Comparison of ENCODE assay signal across 8 mouse cellular contexts in genomic region chr5:116453401-116453851, GRCm38 (mm10). TPM values are rescaled to one million over a fixed set of nuclear protein-coding genes. Genes with fewer than 3 reads are reported as not detected.
A peak's percentile ranks its signal among the peaks of the same experiment; 100 is the strongest.
DNase-seq lines count a peak whose midpoint lies in the region; ATAC-seq and TF ChIP-seq lines count a peak whose summit lies in the region.

No protein-coding gene starts in this region.

- intact Hi-C loops in gastrocnemius, postnatal 36 days (cut with DNase I) = loop anchor here (1.0 kb wide), 1 partner anchor 67 kb away; no protein-coding TSS in a partner anchor

- H3K9ac ChIP-seq in hindbrain, postnatal 0 days (replicated peaks; ENCODE audit: low read length) = no peak overlapping the region
- no peak overlapping the region for H3K9ac ChIP-seq in liver, embryonic 11.5 days (ENCODE audit: low read depth, low read length)

- H3K27ac ChIP-seq in hindbrain, postnatal 0 days = no peak overlapping the region
- no peak overlapping the region for H3K27ac ChIP-seq in liver, embryonic 11.5 days (ENCODE audit: low read depth, low read length)

- peak; percentile 73 for TF ChIP-seq CTCF in hindbrain, postnatal 0 days (IDR thresholded peaks at IDR 0.05; ENCODE audit: low read depth)

- ATAC-seq in frontal cortex, adult (ENCODE audit: low TSS enrichment) = no peak
- ATAC-seq in hindbrain, postnatal 0 days = peak; percentile 35; the same call in 1 of the 2 replicates
- no peak for ATAC-seq in liver, embryonic 11.5 days (replicated peaks; ENCODE audit: low FRiP score)

- H3K4me3 ChIP-seq in hindbrain, postnatal 0 days (ENCODE audit: low read length) = peak overlapping the region; percentile 7; the same call in 1 of the 2 replicates
- H3K4me3 ChIP-seq in liver, embryonic 11.5 days (ENCODE audit: low read depth, low read length) = peak overlapping the region; percentile 27

- no peaks in the 10 kb centered on the region for H3K27me3 ChIP-seq in hindbrain, postnatal 0 days (ENCODE audit: insufficient read depth, low read length)
- H3K27me3 ChIP-seq in liver, embryonic 11.5 days (replicated peaks; ENCODE audit: control insufficient read depth, insufficient read depth, low read length) = peaks cover 18% of the 10 kb centered on the region; the same call in 1 of the 2 replicates

- DNase-seq in frontal cortex, postnatal 36 days (ENCODE audit: low spot score in 2 of 2) = peak; percentile 34 to 37
- DNase-seq in cerebellum, postnatal 36 days = peak; percentile 62
- peak; percentile 60 to 62 for DNase-seq in gastrocnemius, postnatal 36 days
- peak; percentile 80 for DNase-seq in hindbrain, postnatal 0 days (ENCODE audit: low spot score)
- peak; percentile 49 for DNase-seq in liver, embryonic 11.5 days (ENCODE audit: low spot score)
- peak; percentile 73 for DNase-seq in neural tube, embryonic 10.5 days (ENCODE audit: extremely low spot score, low spot score)
- peak; percentile 36 for DNase-seq in urinary bladder, postnatal 10 days (ENCODE audit: low spot score)

- no peaks in the 10 kb centered on the region; the same call in 1 of the 2 replicates for H3K4me1 ChIP-seq in hindbrain, postnatal 0 days (ENCODE audit: insufficient read depth, low read length)
- H3K4me1 ChIP-seq in liver, embryonic 11.5 days (replicated peaks; ENCODE audit: control insufficient read depth, insufficient read depth, low read length) = no peaks in the 10 kb centered on the region

- 7% methylated on average over 27 of the region's 27 CpGs for WGBS in hindbrain, postnatal 0 days
- 8% methylated on average over 27 of the region's 27 CpGs for WGBS in liver, embryonic 11.5 days

- H3K4me2 ChIP-seq in hindbrain, postnatal 0 days (ENCODE audit: low read depth, low read length) = peak overlapping the region; percentile 47
- H3K4me2 ChIP-seq in liver, embryonic 11.5 days = peak overlapping the region; percentile 62

- no peaks in the 10 kb centered on the region for H3K9me3 ChIP-seq in hindbrain, postnatal 0 days (ENCODE audit: low read length)
- H3K9me3 ChIP-seq in liver, embryonic 11.5 days (ENCODE audit: control insufficient read depth, low read length) = no peaks in the 10 kb centered on the region

- no peaks in the 10 kb centered on the region for H3K36me3 ChIP-seq in hindbrain, postnatal 0 days (ENCODE audit: insufficient read depth, low read length)
- H3K36me3 ChIP-seq in liver, embryonic 11.5 days (ENCODE audit: control insufficient read depth, insufficient read depth, low read length) = no peaks in the 10 kb centered on the region

RNA-seq across cellular contexts. Expression of gene Hspb8, which starts 30.8 kb away (rescaled TPM):
- 100 to 1,000 TPM; 212 to 260 TPM for total RNA-seq in gastrocnemius, postnatal 36 days (2021)
- total RNA-seq in hindbrain, postnatal 0 days (2014; rRNA removed) = 13.2 and 17.9 TPM in 2 replicates
- 10.0 and 11.2 TPM in 2 replicates for polyA plus RNA-seq in hindbrain, postnatal 0 days (2015; fragmentation: Nextera tagmentation; extraction: Ambion mirVana)
- 2.6 and 3.5 TPM in 2 replicates for polyA plus RNA-seq in liver, embryonic 11.5 days (2014; fragmentation: Nextera tagmentation; extraction: Ambion mirVana)

Comparison
In these comparisons a context has a peak if more than half of its experiments do, and no peak if none do; other contexts are left out.
1. RNA of gene Hspb8, which starts 30.8 kb away (total RNA-seq): 212 to 260 TPM in gastrocnemius, postnatal 36 days; 13.2 to 17.9 TPM in hindbrain, postnatal 0 days; every median in the first group is over 10 times any median in the second.
2. Peak in every context shown above with its lines, with median percentiles within 50 percentile points of each other: DNase-seq.